Mouse (Mus musculus) midbrain, postnatal 0 days (tissue): ENCODE measurements around the gene Mthfd1l. TPM values are rescaled to one million over a fixed set of nuclear protein-coding genes. Genes with fewer than 3 reads are reported as not detected.
A peak's percentile ranks its signal among the peaks of the same experiment; 100 is the strongest.

Source experiments
- ATAC-seq: fragments of 200-750 bp; cut with Nextera tagmentation; 2 replicates; pipeline ENCODE4 v1.8.0; 2017; ENCODE audit warnings: moderate number of reproducible peaks, mild to moderate bottlenecking, moderate TSS enrichment, moderate library complexity; ENCODE audit not compliant: low FRiP score
- DNase-seq: peaks from one replicate; pipeline ENCODE4 v3.0.0-alpha.2; 2015; ENCODE audit warnings: low spot score
- H3K27ac ChIP-seq: fragments of 300-500 bp; sonication (generic); 2 replicates; pipeline ENCODE4 v1.5.1; 2014; ENCODE audit warnings: low read depth, mild to moderate bottlenecking, low read length, mixed read lengths
- H3K27me3 ChIP-seq: fragments of 300-500 bp; sonication (generic); 2 replicates; pipeline ENCODE4 v1.6.1; 2014; ENCODE audit warnings: low read length, control low read depth, mixed read lengths; ENCODE audit not compliant: insufficient read depth
- H3K36me3 ChIP-seq: fragments of 300-500 bp; sonication (generic); 2 replicates; pipeline ENCODE4 v1.6.1; 2014; ENCODE audit warnings: low read length, control low read depth, mixed read lengths; ENCODE audit not compliant: insufficient read depth
- H3K4me1 ChIP-seq: fragments of 300-500 bp; sonication (generic); 2 replicates; pipeline ENCODE4 v1.6.1; 2014; ENCODE audit warnings: mild to moderate bottlenecking, control low read depth, antibody characterized with exemption, low read length, mixed read lengths; ENCODE audit not compliant: insufficient read depth
- H3K4me2 ChIP-seq: fragments of 300-500 bp; sonication (generic); 2 replicates; pipeline ENCODE4 v1.6.1; 2014; ENCODE audit warnings: low read depth, mild to moderate bottlenecking, low read length, mixed read lengths; ENCODE audit not compliant: poor library complexity, severe bottlenecking
- H3K4me3 ChIP-seq: fragments of 300-500 bp; sonication (generic); 2 replicates; pipeline ENCODE4 v1.5.1; 2014; ENCODE audit warnings: low read depth, mild to moderate bottlenecking, low read length, moderate library complexity
- H3K9ac ChIP-seq: fragments of 300-500 bp; sonication (generic); replicated peaks from 2 replicates; pipeline ENCODE4 v1.6.1; 2014; ENCODE audit warnings: mild to moderate bottlenecking, low read length, moderate library complexity, mixed read lengths; ENCODE audit not compliant: poor library complexity, severe bottlenecking
- H3K9me3 ChIP-seq: fragments of 300-500 bp; sonication (generic); 2 replicates; pipeline ENCODE4 v1.6.1; 2016; ENCODE audit warnings: low read length, control low read depth
- CTCF ChIP-seq: IDR thresholded peaks from 2 replicates; pipeline ENCODE4 v1.5.1; 2016; ENCODE audit warnings: antibody characterized with exemption, mild to moderate bottlenecking
- WGBS: fragments of 180-500 bp; shearing (Covaris S2); extraction: QIAGEN DNeasy Blood & Tissue Kit; methylation state at CpG from one replicate; pipeline ENCODE4 v1.1.7; 2014; 5-methylcytosine and 5-hydroxymethylcytosine counted together
- polyA plus RNA-seq: library from polyadenylated mRNA; unstranded; fragments of >200 nt; fragmentation: Nextera tagmentation; extraction: Ambion mirVana; gene quantifications from 2 replicates; pipeline ENCODE4 v1.2.1, GENCODE M21; 2015
- total RNA-seq: library from RNA; depleted of rRNA; stranded (reverse); fragments of >200 nt; gene quantifications from 2 replicates; pipeline ENCODE4 v1.2.3, GENCODE M21; 2014

Mthfd1l gene
- total and polyA plus RNA-seq, 2 experiments from 2014 or later: 7.9 to 9.2 TPM

DNA sequence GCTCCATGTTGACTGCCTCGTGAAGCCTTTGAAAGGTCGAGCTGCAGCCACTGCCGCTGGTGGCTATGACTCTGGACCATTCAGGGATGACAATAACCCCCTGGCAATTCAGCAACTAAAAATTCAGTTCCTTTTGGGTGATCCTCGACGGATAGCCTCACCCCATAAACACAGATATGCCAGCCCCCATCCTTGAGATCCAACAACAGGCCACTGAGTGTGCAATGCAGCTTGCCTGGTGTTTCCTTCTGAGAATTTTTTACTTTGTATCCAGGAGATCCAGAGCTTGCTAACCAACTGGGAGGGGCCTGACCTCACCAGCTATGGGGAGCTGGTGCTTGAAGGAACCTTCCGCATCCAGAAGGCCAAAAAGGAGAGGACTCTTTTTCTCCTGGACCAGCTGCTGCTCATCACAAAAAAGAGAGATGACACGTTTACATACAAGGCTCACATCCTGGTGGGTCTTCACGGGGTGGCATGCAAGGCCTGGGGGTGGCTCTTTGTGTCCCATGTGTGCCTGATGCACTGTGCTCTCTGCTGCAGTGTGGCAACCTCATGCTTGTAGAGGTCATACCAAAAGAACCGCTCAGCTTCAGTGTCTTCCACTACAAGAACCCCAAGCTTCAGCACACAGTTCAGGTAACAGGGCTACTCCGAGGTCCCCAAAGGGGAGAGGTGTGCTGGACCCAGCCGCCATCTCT, 32.9 kb upstream of the Mthfd1l start:
- Histone ChIP-seq H3K36me3 (0 out of 2 replicates have a peak, but pooled peaks cover 2% of the 10 kb centered on the region), H3K27ac (no peak overlapping the region), H3K9ac (no peak overlapping the region), H3K4me3 (no peak overlapping the region), H3K4me2 (no peak overlapping the region), H3K27me3 (no peaks in the 10 kb centered on the region), H3K9me3 (no peaks in the 10 kb centered on the region), H3K4me1 (no peaks in the 10 kb centered on the region)
- WGBS: 88% methylated on average over 11 of the region's 11 CpGs
- DNase-seq: no peak
- TF ChIP-seq CTCF: no peak
- no peak for ATAC-seq

DNA sequence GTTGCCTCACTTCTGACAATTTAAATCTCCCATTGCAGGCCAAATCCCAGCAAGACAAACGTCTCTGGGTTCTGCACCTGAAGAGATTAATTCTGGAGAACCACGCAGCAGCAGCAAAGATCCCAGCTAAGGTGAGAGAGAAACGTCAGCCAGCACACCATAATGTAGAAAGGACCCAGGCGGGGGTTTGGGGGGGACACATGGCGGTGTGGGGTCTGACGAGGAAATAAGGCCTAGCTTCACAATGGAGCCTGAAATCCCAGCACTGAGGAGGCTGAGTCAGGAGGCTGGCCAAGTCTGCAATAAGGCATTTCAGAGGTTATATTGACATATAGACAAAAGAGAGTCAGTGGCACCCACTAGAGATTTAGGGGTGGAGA, 32.3 kb upstream of the Mthfd1l start:
- TF ChIP-seq CTCF: no peak
- Histone ChIP-seq H3K27ac (no peak overlapping the region), H3K4me2 (no peak overlapping the region), H3K4me3 (no peak overlapping the region), H3K36me3 (0 out of 2 replicates have a peak, but pooled peaks cover 2% of the 10 kb centered on the region), H3K4me1 (no peaks in the 10 kb centered on the region), H3K27me3 (no peaks in the 10 kb centered on the region), H3K9me3 (no peaks in the 10 kb centered on the region), H3K9ac (no peak overlapping the region)
- ATAC-seq (no peak), DNase-seq (no peak)
- WGBS: 87% methylated on average over 6 of the region's 6 CpGs

DNA sequence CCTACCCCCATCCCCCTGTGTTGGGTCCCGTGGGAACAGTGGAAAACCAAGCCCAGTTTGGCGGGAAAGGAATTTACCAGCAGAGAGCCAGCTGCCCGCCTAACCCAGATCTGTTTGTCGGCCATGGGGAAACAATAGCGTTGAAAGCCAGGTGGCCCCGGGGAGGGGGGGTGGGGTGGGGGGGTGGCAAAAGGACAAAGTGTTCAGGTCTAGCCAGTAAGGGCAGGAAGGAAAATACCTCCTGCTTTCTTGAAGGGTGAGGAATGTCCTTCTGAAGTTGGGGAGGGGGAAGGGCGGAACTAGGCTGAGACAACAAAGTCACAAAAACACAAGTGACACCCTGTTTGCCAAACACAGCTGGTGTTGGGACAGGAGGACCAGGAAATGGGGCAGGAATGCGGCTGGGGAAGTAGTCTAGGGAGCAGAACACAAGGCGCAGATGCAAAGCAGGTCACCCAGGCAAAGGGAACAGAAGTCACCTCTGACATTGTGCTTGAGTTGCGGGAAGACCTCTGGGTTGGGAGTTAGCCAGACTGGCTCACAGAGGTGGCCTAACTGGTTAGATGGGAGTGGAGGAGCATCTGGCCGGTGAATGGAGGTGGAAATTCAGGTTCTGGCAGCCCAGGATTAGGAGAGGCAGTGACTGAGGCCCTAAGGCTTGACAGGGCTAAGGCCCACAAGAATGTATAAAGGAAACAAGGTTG, 31.7 kb upstream of the Mthfd1l start:
- H3K4me3 ChIP-seq: no peak overlapping the region
- no peak for DNase-seq
- H3K4me2 ChIP-seq: no peak overlapping the region
- no peak overlapping the region for H3K9ac ChIP-seq
- no peaks in the 10 kb centered on the region for H3K27me3 ChIP-seq
- no peak for TF ChIP-seq CTCF
- H3K4me1 ChIP-seq: no peaks in the 10 kb centered on the region
- ATAC-seq: no peak
- H3K9me3 ChIP-seq: no peaks in the 10 kb centered on the region
- 40% methylated on average over 11 of the region's 11 CpGs for WGBS
- H3K36me3 ChIP-seq: 0 out of 2 replicates have a peak, but pooled peaks cover 2% of the 10 kb centered on the region
- no peak overlapping the region for H3K27ac ChIP-seq

DNA sequence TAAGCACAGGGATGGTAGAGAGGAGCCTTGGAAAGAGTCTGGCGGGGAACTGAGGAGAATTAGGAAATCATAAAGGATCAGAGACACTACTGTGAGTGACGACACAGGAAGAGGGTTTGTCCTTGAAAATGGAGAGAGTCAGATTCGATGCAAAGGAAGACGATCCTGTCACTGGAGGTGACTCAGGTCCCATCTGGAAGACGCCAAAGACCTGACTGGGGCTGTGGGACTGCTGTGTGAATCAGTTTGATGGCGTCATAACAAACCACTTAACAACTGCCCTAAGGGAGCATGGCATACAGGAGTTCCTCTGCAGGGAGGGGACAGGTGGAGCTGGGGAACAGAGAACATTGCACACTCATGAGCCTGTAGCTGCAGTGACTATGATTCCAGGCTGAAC, 30.6 kb upstream of the Mthfd1l start:
- no peak for TF ChIP-seq CTCF
- no peaks in the 10 kb centered on the region for H3K4me1 ChIP-seq
- H3K27me3 ChIP-seq: no peaks in the 10 kb centered on the region
- no peak overlapping the region for H3K4me2 ChIP-seq
- 79% methylated on average over 6 of the region's 6 CpGs for WGBS
- ATAC-seq (no peak), DNase-seq (no peak)
- no peaks in the 10 kb centered on the region for H3K9me3 ChIP-seq
- H3K4me3 ChIP-seq: no peak overlapping the region
- no peak overlapping the region for H3K27ac ChIP-seq
- 0 out of 2 replicates have a peak, but pooled peaks cover 2% of the 10 kb centered on the region for H3K36me3 ChIP-seq
- H3K9ac ChIP-seq: no peak overlapping the region

DNA sequence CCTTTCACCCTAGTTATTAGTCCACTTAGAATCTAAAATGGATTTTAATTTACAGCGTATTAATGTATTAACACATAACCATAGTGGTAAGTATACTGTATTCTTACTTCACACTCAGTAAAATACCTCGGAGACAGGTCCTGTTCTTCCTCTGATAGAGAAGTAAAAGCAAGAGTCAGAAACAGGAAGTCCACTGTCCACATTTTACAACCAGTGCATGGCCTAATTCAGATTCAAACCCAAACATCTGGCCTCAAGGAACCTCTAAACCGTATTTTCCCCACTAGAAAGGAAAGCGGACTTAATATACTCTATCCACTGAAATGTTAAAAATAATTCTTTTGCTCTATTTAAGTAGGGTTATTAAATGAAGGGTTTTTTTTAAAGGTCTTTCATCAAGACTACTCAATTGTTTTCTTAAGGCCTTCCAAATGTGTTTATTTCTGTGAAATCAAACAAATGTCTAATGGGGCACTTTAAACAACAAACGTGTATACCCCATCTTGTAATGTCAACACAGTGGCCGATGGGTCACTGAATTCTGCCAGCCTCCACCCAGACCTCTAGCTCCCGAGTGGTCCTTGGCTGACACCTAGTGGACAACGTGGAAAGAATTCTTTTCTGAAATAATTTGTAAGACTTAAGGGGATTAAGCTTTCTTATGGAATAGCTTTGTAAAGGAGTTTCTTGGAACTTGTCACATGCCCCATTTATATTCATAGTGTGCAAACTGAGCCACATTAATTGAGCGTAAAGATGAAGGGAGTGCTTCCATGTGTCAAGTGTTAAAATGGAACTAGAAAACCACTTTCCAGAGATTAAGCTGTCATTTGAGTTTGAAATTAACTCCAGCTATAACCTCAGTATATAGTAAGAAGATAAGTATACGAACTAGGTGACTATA, 29.2 kb upstream of the Mthfd1l start:
- 24% methylated on average over 10 of the region's 10 CpGs for WGBS
- H3K36me3 ChIP-seq: 0 out of 2 replicates have a peak, but pooled peaks cover 2% of the 10 kb centered on the region

More for the DNA sequence above, 29.2 kb upstream of the Mthfd1l start:
- no peaks in the 10 kb centered on the region for H3K9me3 ChIP-seq
- H3K27ac ChIP-seq: no peak overlapping the region
- no peak overlapping the region for H3K9ac ChIP-seq
- peak; percentile 96 for TF ChIP-seq CTCF
- no peak overlapping the region for H3K4me2 ChIP-seq
- H3K27me3 ChIP-seq: no peaks in the 10 kb centered on the region
- ATAC-seq (peak; percentile 72), DNase-seq (peak; percentile 83)
- no peaks in the 10 kb centered on the region for H3K4me1 ChIP-seq
- H3K4me3 ChIP-seq: no peak overlapping the region
